Mouse (Mus musculus) duodenum, adult 2 months (tissue): ENCODE data around the gene Kmt5b. TPM values are rescaled to one million over a fixed set of nuclear protein-coding genes. Genes with fewer than 3 reads are reported as not detected.

ENCODE experiments used
- polyA plus RNA-seq: library from polyadenylated mRNA; depleted of rRNA; stranded (reverse); fragments of >200 nt; gene quantifications from 2 replicates; pipeline ENCODE4 v1.2.3, GENCODE M21; 2012; ENCODE audit warnings: low replicate concordance; rRNA removed

The Kmt5b gene
- polyA plus RNA-seq: 5.0 and 7.4 TPM in 2 replicates

GRCm38 (mm10) chr19:3767276-3767780, at the start of gene Kmt5b:
Kmt5b (plus strand) TSS chr19:3767421.

GRCm38 (mm10) chr19:3851502-3851962, 84.3 kb downstream of the Kmt5b start, which contains the start of gene Chka:
Chka (plus strand) TSS chr19:3851773.

Other genes starting within 250 kb of the Kmt5b start
- gene Ppp6r3, start 191.7 kb upstream of the Kmt5b start, polyA plus RNA-seq: 49.9 and 52.2 TPM in 2 replicates
- 55.0 and 62.1 TPM in 2 replicates for gene Lrp5, start 80.9 kb upstream of the Kmt5b start, polyA plus RNA-seq
- 133 and 205 TPM in 2 replicates for gene 1810055G02Rik, start 59.1 kb upstream of the Kmt5b start, polyA plus RNA-seq
- 103 and 183 TPM in 2 replicates for gene Chka, start 84.4 kb downstream of the Kmt5b start, polyA plus RNA-seq
- 151 and 158 TPM in 2 replicates for gene Tcirg1, start 139.7 kb downstream of the Kmt5b start, polyA plus RNA-seq
- gene Ndufs8, start 145.4 kb downstream of the Kmt5b start, polyA plus RNA-seq: 282 and 420 TPM in 2 replicates
- gene Aldh3b1, start 162.4 kb downstream of the Kmt5b start, polyA plus RNA-seq: 34.0 and 57.2 TPM in 2 replicates
- 99.1 and 127 TPM in 2 replicates for gene Unc93b1, start 167.8 kb downstream of the Kmt5b start, polyA plus RNA-seq
- gene Aldh3b3, start 191.2 kb downstream of the Kmt5b start, polyA plus RNA-seq: not detected in 2 replicates
- gene Aldh3b2, start 204.9 kb downstream of the Kmt5b start, polyA plus RNA-seq: 0.58 and 1.3 TPM in 2 replicates
- gene Acy3, start 219.1 kb downstream of the Kmt5b start, polyA plus RNA-seq: 136 and 319 TPM in 2 replicates
- 0.28 TPM in 1 of 2 replicates, not detected in the other for gene Tbx10, start 225.3 kb downstream of the Kmt5b start, polyA plus RNA-seq
- 26.8 and 33.7 TPM in 2 replicates for gene Nudt8, start 233.2 kb downstream of the Kmt5b start, polyA plus RNA-seq
- gene Gm49405, start 233.2 kb downstream of the Kmt5b start, polyA plus RNA-seq: 0.97 and 1.6 TPM in 2 replicates
- gene Doc2g, start 235.9 kb downstream of the Kmt5b start, polyA plus RNA-seq: 9.0 and 9.5 TPM in 2 replicates
- gene Ndufv1, start 245.4 kb downstream of the Kmt5b start, polyA plus RNA-seq: 160 and 198 TPM in 2 replicates